Mouse (Mus musculus): Measurements from ENCODE around the gene Kifap3. TPM values are rescaled to one million over a fixed set of nuclear protein-coding genes. Genes with fewer than 3 reads are reported as not detected.

Kifap3 gene
- total and polyA plus RNA-seq, 2 experiments from 2014 or later: 157 to 159 TPM

- TF ChIP-seq CTCF (IDR thresholded peaks at IDR 0.05): no peak
- Histone ChIP-seq H3K27me3 (ENCODE audit: insufficient read depth, low read length) (no peaks in the 10 kb centered on the region), H3K9ac (replicated peaks; ENCODE audit: low read length, poor library complexity, severe bottlenecking) (no peak overlapping the region), H3K4me1 (ENCODE audit: insufficient read depth, low read length) (no peaks in the 10 kb centered on the region), H3K4me2 (ENCODE audit: low read depth, low read length, poor library complexity, severe bottlenecking) (no peak overlapping the region), H3K27ac (ENCODE audit: low read depth, low read length) (no peak overlapping the region), H3K9me3 (ENCODE audit: low read length) (no peaks in the 10 kb centered on the region), H3K36me3 (ENCODE audit: insufficient read depth, low read length) (peaks cover 5% of the 10 kb centered on the region; the same call in 1 of the 2 replicates), H3K4me3 (ENCODE audit: low read depth, low read length) (no peak overlapping the region)
- DNase-seq (ENCODE audit: low spot score): no peak
- ATAC-seq (ENCODE audit: low FRiP score): no peak
- 91% methylated on average over 11 of the region's 11 CpGs for WGBS
Observed at GRCm38 (mm10) chr1:163911981-163912380, 132.6 kb downstream of the Kifap3 start.

GRCm38 (mm10) chr1:163917349-163918160, 138.2 kb downstream of the Kifap3 start:
- no peak for ATAC-seq (ENCODE audit: low FRiP score)
- Histone ChIP-seq H3K27ac (ENCODE audit: low read depth, low read length) (no peak overlapping the region), H3K4me1 (ENCODE audit: insufficient read depth, low read length) (no peaks in the 10 kb centered on the region), H3K36me3 (ENCODE audit: insufficient read depth, low read length) (peaks cover 2% of the 10 kb centered on the region; the same call in 1 of the 2 replicates), H3K4me3 (ENCODE audit: low read depth, low read length) (no peak overlapping the region), H3K9me3 (ENCODE audit: low read length) (no peaks in the 10 kb centered on the region), H3K27me3 (ENCODE audit: insufficient read depth, low read length) (no peaks in the 10 kb centered on the region), H3K9ac (replicated peaks; ENCODE audit: low read length, poor library complexity, severe bottlenecking) (no peak overlapping the region), H3K4me2 (ENCODE audit: low read depth, low read length, poor library complexity, severe bottlenecking) (no peak overlapping the region)
- WGBS: 96% methylated on average over 5 of the region's 5 CpGs
- TF ChIP-seq CTCF (IDR thresholded peaks at IDR 0.05): no peak
- DNase-seq (ENCODE audit: low spot score): no peak

DNA sequence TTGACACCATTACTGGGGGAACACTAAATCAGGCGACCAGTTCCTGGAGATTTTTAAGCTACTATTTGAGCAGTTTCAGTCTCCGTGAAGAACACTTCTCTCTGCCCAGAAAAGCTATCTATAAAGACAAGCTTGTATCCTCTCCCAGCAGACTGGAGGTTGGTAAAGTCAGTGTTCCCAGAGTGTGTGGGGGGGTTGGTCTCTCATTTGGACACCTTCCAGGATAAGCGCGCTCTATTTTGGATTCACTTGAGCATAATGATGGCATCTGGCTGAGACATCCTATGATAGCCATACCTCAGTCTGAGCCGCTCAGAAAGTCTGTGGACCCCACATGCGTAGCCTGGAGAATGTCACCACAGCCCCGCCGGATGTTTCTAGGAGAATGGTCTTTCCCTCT, 144.7 kb downstream of the Kifap3 start:
- WGBS: 90% methylated on average over 8 of the region's 8 CpGs
- no peak for DNase-seq (ENCODE audit: low spot score)
- TF ChIP-seq CTCF (IDR thresholded peaks at IDR 0.05): no peak

DNA sequence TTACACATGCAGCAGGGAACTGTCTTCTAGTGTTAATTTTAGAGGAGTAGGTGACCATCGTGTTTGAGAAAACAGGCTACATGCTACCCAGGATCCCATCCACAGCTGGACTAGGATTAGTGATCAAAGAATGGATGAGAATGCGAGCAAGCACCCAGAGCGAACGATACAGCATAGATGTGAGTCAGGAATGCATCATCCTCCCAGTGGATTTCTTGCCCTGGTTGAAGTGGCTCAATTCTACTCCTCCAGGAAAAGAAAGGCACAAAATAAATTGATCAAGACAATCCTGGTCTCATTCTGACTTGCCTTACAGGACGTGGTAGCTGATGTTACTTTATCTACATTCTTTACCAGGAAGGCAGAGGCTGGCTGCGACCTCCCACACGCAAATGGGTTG, 149.5 kb downstream of the Kifap3 start, which contains the start of gene Scyl3:
Gene Scyl3, plus strand, starts transcription at position 255 of the 400 bp plus-strand sequence.
- H3K27me3 ChIP-seq (ENCODE audit: insufficient read depth, low read length): no peaks in the 10 kb centered on the region
- peak within 1 kb of the TSS; percentile 90 for H3K9ac ChIP-seq (replicated peaks; ENCODE audit: low read length, poor library complexity, severe bottlenecking)
- peak within 1 kb of the TSS; percentile 58 for H3K4me2 ChIP-seq (ENCODE audit: low read depth, low read length, poor library complexity, severe bottlenecking)
- peak within 1 kb of the TSS; percentile 95 for H3K4me3 ChIP-seq (ENCODE audit: low read depth, low read length)
- ATAC-seq (ENCODE audit: low FRiP score): no peak
- DNase-seq (ENCODE audit: low spot score): no peak
- no peak for TF ChIP-seq CTCF (IDR thresholded peaks at IDR 0.05)
- WGBS: 65% methylated on average over 7 of the region's 7 CpGs
- H3K9me3 ChIP-seq (ENCODE audit: low read length): no peaks in the 10 kb centered on the region
- H3K4me1 ChIP-seq (ENCODE audit: insufficient read depth, low read length): peaks cover 7% of the 10 kb centered on the region; the same call in 1 of the 2 replicates
- no peaks in the 10 kb centered on the region for H3K36me3 ChIP-seq (ENCODE audit: insufficient read depth, low read length)
- peak within 1 kb of the TSS; percentile 83 for H3K27ac ChIP-seq (ENCODE audit: low read depth, low read length)

More for the DNA sequence above, 144.7 kb downstream of the Kifap3 start:
- H3K27ac ChIP-seq (ENCODE audit: low read depth, low read length): no peak overlapping the region
- H3K4me3 ChIP-seq (ENCODE audit: low read depth, low read length): no peak overlapping the region
- no peak overlapping the region for H3K9ac ChIP-seq (replicated peaks; ENCODE audit: low read length, poor library complexity, severe bottlenecking)
- ATAC-seq (ENCODE audit: low FRiP score): no peak
- no peaks in the 10 kb centered on the region for H3K9me3 ChIP-seq (ENCODE audit: low read length)
- no peaks in the 10 kb centered on the region for H3K27me3 ChIP-seq (ENCODE audit: insufficient read depth, low read length)
- no peaks in the 10 kb centered on the region for H3K36me3 ChIP-seq (ENCODE audit: insufficient read depth, low read length)
- H3K4me2 ChIP-seq (ENCODE audit: low read depth, low read length, poor library complexity, severe bottlenecking): no peak overlapping the region
- no peaks in the 10 kb centered on the region for H3K4me1 ChIP-seq (ENCODE audit: insufficient read depth, low read length)

GRCm38 (mm10) chr1:163929636-163930457, 150.5 kb downstream of the Kifap3 start:
- H3K9me3 ChIP-seq (ENCODE audit: low read length): no peaks in the 10 kb centered on the region
- H3K4me1 ChIP-seq (ENCODE audit: insufficient read depth, low read length): peaks cover 7% of the 10 kb centered on the region; the same call in 1 of the 2 replicates
- ATAC-seq (ENCODE audit: low FRiP score) (peak; percentile 94), DNase-seq (ENCODE audit: low spot score) (peak; percentile 95)
- peak overlapping the region; percentile 58 for H3K4me2 ChIP-seq (ENCODE audit: low read depth, low read length, poor library complexity, severe bottlenecking)
- H3K4me3 ChIP-seq (ENCODE audit: low read depth, low read length): peak overlapping the region; percentile 95
- under 1% methylated on average over 69 of the region's 77 CpGs for WGBS
- H3K27me3 ChIP-seq (ENCODE audit: insufficient read depth, low read length): no peaks in the 10 kb centered on the region
- TF ChIP-seq CTCF (IDR thresholded peaks at IDR 0.05): no peak; the same call in 1 of the 2 replicates
- peaks cover 8% of the 10 kb centered on the region for H3K36me3 ChIP-seq (ENCODE audit: insufficient read depth, low read length)
- peak overlapping the region; percentile 83 for H3K27ac ChIP-seq (ENCODE audit: low read depth, low read length)
- peak overlapping the region; percentile 90 for H3K9ac ChIP-seq (replicated peaks; ENCODE audit: low read length, poor library complexity, severe bottlenecking)

All from midbrain, postnatal 0 days (tissue).